Mouse (Mus musculus): ENCODE data around the gene Rtn4rl2. TPM values are rescaled to one million over a fixed set of nuclear protein-coding genes. Genes with fewer than 3 reads are reported as not detected.

The Rtn4rl2 gene
- polyA plus RNA-seq, 1 experiment from 2014 or later, result 1.2 TPM

- 0 out of 2 replicates have a peak overlapping the region, but pooled peaks have one; percentile 48 for H3K27ac ChIP-seq (ENCODE audit: poor library complexity, severe bottlenecking)
Measured at GRCm38 (mm10) chr2:84841905-84842304, 44.6 kb downstream of the Rtn4rl2 start.

DNA sequence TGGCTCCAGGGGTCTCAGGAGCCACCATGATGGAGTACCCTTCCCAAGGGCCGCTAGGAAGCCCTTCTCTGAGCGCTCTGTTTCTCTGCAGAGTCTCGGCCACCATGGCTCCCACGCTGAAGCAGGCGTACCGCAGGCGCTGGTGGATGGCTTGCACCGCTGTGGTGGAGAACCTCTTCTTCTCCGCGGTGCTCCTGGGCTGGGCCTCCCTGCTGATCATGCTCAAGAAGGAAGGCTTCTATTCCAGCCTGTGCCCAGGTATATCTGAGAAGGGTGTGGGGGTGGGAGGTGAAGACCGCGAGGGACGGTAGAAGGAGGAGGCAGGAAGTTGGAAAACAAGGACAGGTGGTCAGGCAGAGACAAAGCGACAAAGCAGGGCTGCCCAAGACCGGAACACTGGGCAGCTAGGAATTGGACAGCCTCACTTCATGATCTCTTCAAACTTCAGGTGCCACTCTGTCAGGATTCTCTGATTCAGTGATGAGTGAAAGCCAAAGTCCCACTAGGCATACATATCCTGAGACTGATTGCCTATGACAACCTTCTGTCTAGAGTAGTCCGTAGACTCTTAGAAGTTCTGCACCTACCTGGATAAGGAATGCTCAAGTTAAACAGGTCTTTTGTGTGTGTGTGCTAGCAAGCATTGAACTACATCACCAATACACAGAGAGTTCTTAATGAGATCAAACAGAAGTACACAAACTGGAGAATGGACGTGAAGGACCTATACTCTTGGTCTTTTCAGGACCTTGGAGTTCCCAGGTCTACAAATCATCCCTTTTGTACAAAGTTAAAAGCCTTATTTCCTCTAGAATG, 45.6 kb downstream of the Rtn4rl2 start:
- 6% methylated on average over 17 of the region's 17 CpGs for WGBS
- Histone ChIP-seq H3K27ac (ENCODE audit: poor library complexity, severe bottlenecking) (peak overlapping the region; percentile 98), H3K9ac (peak overlapping the region; percentile 93), H3K27me3 (replicated peaks) (0 out of 2 replicates have a peak, but pooled peaks cover 7% of the 10 kb centered on the region), H3K4me1 (replicated peaks) (peaks cover 44% of the 10 kb centered on the region), H3K9me3 (replicated peaks) (no peaks in the 10 kb centered on the region), H3K4me2 (peak overlapping the region; percentile 93), H3K4me3 (peak overlapping the region; percentile 90), H3K36me3 (0 out of 2 replicates have a peak, but pooled peaks cover 8% of the 10 kb centered on the region)
- 0 out of 2 replicates have a peak, but pooled peaks have one; percentile 2 for ATAC-seq (ENCODE audit: insufficient number of reproducible peaks, low FRiP score)

More at GRCm38 (mm10) chr2:84841905-84842304, 44.6 kb downstream of the Rtn4rl2 start:
- ATAC-seq (ENCODE audit: insufficient number of reproducible peaks, low FRiP score), result peak; percentile 72
- Histone ChIP-seq H3K4me1 (replicated peaks) (peaks cover 44% of the 10 kb centered on the region), H3K4me3 (peak overlapping the region; percentile 90), H3K9me3 (replicated peaks) (no peaks in the 10 kb centered on the region), H3K36me3 (peaks cover 14% of the 10 kb centered on the region), H3K27me3 (replicated peaks) (0 out of 2 replicates have a peak, but pooled peaks cover 3% of the 10 kb centered on the region), H3K4me2 (peak overlapping the region; percentile 93), H3K9ac (peak overlapping the region; percentile 93; the same call in 1 of the 2 replicates)

DNA sequence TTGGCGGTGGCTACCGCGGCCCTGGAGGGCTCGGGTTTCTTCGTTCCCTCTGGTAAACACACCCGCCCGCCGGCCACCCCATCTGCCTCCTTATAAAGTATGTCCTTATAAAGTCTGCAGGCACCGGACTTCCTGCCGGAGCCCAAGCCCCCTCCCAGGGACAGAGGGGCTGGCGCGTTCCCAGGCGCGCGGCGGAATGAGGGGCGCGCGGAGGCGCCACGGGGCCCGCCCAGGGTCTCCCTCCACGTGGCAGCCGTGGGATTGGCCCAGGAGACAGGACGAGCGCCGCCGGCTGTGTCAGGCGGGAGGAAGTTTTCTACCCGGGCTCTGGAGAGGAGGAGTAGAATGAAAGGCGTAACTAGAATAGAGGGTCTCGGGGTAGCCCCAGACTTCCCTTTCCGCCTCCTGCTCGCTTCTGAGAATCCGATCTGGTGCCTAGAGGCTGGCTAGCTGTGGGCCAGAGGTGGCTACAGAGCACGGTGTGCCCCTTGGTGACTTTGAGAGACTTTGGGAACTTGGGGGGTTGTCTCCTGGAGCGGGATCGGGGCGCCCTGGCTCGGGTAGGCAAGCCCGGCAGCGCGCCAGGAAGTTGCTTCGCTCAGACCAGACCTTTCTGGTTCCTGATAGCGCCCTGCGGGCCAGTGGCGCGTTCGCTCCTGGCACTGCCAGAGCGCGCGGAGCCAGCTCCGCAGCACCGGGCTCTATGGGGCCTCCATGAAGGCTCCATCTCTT, 46.3 kb downstream of the Rtn4rl2 start:
- 0 out of 2 replicates have a peak, but pooled peaks cover 10% of the 10 kb centered on the region for H3K27me3 ChIP-seq (replicated peaks)
- peaks cover 36% of the 10 kb centered on the region for H3K4me1 ChIP-seq (replicated peaks)
- no peaks in the 10 kb centered on the region for H3K9me3 ChIP-seq (replicated peaks)
- WGBS, result under 1% methylated on average over 54 of the region's 54 CpGs
- H3K4me3 ChIP-seq, result peak overlapping the region; percentile 90
- peak; percentile 88 for ATAC-seq (ENCODE audit: insufficient number of reproducible peaks, low FRiP score)
- H3K27ac ChIP-seq (ENCODE audit: poor library complexity, severe bottlenecking), result peak overlapping the region; percentile 98
- peak overlapping the region; percentile 93 for H3K9ac ChIP-seq
- H3K4me2 ChIP-seq, result peak overlapping the region; percentile 93
- H3K36me3 ChIP-seq, result 0 out of 2 replicates have a peak, but pooled peaks cover 5% of the 10 kb centered on the region

DNA sequence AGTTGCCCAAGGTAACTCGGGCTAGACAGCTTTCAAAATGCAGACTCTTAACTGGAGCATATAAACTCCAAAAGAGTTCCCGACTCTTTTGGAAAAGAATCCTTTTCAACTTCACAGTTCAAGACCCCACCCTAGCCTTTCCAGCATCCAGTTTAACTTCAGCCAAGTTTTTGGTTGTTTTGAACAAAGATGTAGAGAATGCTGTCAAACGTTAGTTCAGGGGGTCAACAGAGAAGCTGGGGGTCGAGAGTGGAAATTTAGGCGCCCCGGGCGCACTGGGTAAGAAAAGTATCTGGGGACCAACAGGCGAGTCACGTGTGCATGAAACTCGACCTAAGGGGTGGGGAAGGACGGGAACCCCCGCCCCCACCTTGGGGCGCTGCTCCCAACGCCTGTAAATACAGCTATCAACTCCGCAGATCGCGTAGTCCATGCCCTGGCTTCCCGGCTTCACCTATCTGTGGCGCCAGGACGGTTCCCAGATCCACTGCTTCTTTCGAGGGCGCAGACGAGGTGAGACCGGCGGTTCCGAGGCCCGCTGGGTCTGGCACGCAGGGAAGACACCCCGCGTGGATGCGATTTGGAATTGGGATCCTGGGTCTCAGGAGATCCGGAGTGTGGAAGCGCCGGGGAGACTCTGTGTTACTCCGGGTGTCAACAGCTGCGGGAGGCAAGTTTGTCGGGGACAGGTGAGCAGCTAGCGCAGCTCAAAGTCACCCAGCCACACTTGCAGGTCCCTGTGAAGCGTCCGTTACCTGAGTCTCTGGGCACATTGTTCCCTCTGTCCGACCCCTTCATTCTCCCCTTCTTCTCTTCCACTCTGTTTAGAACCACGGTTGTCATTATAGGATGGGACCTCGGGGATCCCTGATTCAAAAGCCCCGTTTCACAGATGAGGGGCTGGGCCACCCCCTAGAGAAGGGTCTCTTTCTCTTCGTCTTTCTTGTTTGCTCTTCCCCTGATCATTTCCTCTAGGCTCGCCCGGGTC, 47.2 kb downstream of the Rtn4rl2 start:
- Histone ChIP-seq H3K27ac (ENCODE audit: poor library complexity, severe bottlenecking) (peak overlapping the region; percentile 98), H3K27me3 (replicated peaks) (0 out of 2 replicates have a peak, but pooled peaks cover 10% of the 10 kb centered on the region), H3K9ac (peak overlapping the region; percentile 93), H3K4me2 (peak overlapping the region; percentile 93), H3K4me1 (replicated peaks) (peaks cover 30% of the 10 kb centered on the region), H3K4me3 (peak overlapping the region; percentile 90), H3K36me3 (no peaks in the 10 kb centered on the region), H3K9me3 (replicated peaks) (no peaks in the 10 kb centered on the region)
- under 1% methylated on average over 47 of the region's 47 CpGs for WGBS
- ATAC-seq (ENCODE audit: insufficient number of reproducible peaks, low FRiP score), result peak; percentile 51; the same call in 1 of the 2 replicates

DNA sequence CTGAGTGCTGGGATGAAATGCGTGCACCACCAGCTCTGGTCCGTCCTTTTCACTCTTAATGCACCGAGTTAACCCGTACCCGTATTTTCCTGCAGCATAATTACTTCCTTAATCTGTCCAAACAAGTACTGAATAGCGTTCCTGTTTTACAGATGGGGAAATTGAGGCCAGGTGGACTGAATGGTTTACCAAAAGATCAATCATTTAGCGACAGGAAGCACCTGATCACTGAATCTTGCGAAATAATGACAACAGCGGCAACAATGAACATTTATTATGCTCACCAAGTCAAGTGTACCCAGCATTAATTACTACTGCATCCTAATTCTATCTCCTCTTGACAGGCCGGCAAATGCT, 47.9 kb downstream of the Rtn4rl2 start, which contains the start of gene Slc43a1:
Gene Slc43a1 (plus strand): TSS at position 258 of the 357 bp plus-strand sequence.
- peak within 1 kb of the TSS; percentile 93 for H3K9ac ChIP-seq
- WGBS, result 22% methylated on average over 10 of the region's 10 CpGs

DNA sequence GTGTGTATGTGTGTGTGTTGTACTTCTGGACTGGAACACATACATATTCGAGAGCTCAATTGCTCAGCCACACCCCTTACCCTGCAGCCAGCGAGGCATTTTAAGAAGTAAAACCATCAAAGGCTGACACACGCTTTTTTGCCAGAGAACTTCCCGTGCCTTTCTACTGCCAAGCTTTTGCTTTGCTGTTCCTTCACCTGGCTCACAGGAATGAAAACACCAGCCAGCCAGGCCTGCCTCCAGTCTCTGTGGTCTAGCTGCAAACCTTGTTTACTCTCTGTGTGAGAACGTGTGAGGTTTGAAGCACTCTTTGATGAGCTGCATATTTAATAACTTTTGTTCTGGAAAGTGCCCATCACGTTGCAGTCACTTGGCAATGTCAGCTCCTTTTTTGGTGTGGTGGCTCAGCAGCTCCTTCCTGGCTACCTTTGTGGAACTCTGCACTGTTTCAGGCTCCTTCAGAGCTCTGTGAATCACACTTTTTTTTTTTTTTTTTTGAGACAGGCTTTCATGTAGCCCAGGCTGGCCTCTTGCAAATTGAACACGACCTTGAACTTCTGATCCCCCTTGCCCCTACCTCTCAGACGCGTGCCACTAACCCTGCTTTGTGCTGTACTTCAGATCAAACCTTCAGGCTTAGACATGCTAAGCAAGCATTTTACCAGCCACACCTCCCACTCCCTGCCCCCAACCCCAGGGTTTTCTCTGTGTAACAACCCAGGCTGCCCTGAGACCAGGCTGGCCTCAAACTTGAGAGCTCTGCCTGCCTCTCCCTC, 48.5 kb downstream of the Rtn4rl2 start:
- ATAC-seq (ENCODE audit: insufficient number of reproducible peaks, low FRiP score), result no peak
- H3K4me1 ChIP-seq (replicated peaks), result peaks cover 23% of the 10 kb centered on the region
- no peaks in the 10 kb centered on the region for H3K36me3 ChIP-seq
- H3K4me2 ChIP-seq, result peak overlapping the region; percentile 93
- no peak overlapping the region for H3K27ac ChIP-seq (ENCODE audit: poor library complexity, severe bottlenecking)
- H3K9ac ChIP-seq, result no peak overlapping the region
- 0 out of 2 replicates have a peak, but pooled peaks cover 10% of the 10 kb centered on the region for H3K27me3 ChIP-seq (replicated peaks)
- 30% methylated on average over 9 of the region's 9 CpGs for WGBS
- H3K4me3 ChIP-seq, result no peak overlapping the region
- no peaks in the 10 kb centered on the region for H3K9me3 ChIP-seq (replicated peaks)

More for the DNA sequence above, 47.9 kb downstream of the Rtn4rl2 start, which contains the start of gene Slc43a1:
- Histone ChIP-seq H3K4me2 (peak within 1 kb of the TSS; percentile 93), H3K4me1 (replicated peaks) (peaks cover 24% of the 10 kb centered on the region), H3K27ac (ENCODE audit: poor library complexity, severe bottlenecking) (peak within 1 kb of the TSS; percentile 98), H3K4me3 (peak within 1 kb of the TSS; percentile 90), H3K9me3 (replicated peaks) (no peaks in the 10 kb centered on the region), H3K36me3 (no peaks in the 10 kb centered on the region), H3K27me3 (replicated peaks) (0 out of 2 replicates have a peak, but pooled peaks cover 10% of the 10 kb centered on the region)
- no peak for ATAC-seq (ENCODE audit: insufficient number of reproducible peaks, low FRiP score)

- Histone ChIP-seq H3K36me3 (no peaks in the 10 kb centered on the region), H3K9ac (no peak overlapping the region), H3K9me3 (replicated peaks) (no peaks in the 10 kb centered on the region), H3K4me3 (no peak overlapping the region), H3K27me3 (replicated peaks) (0 out of 2 replicates have a peak, but pooled peaks cover 10% of the 10 kb centered on the region), H3K27ac (ENCODE audit: poor library complexity, severe bottlenecking) (no peak overlapping the region), H3K4me1 (replicated peaks) (peaks cover 21% of the 10 kb centered on the region), H3K4me2 (no peak overlapping the region)
- ATAC-seq (ENCODE audit: insufficient number of reproducible peaks, low FRiP score), result no peak
- WGBS, result 54% methylated on average over 8 of the region's 8 CpGs
Measured at GRCm38 (mm10) chr2:84837107-84837506, 49.4 kb downstream of the Rtn4rl2 start.

- Histone ChIP-seq H3K4me1 (replicated peaks) (peaks cover 13% of the 10 kb centered on the region), H3K27ac (ENCODE audit: poor library complexity, severe bottlenecking) (no peak overlapping the region), H3K27me3 (replicated peaks) (0 out of 2 replicates have a peak, but pooled peaks cover 8% of the 10 kb centered on the region), H3K9ac (0 out of 2 replicates have a peak overlapping the region, but pooled peaks have one; percentile 30), H3K36me3 (peaks cover 13% of the 10 kb centered on the region), H3K4me2 (no peak overlapping the region), H3K9me3 (replicated peaks) (no peaks in the 10 kb centered on the region), H3K4me3 (no peak overlapping the region)
- 30% methylated on average over 10 of the region's 10 CpGs for WGBS
- ATAC-seq (ENCODE audit: insufficient number of reproducible peaks, low FRiP score), result peak; percentile 71
Measured at GRCm38 (mm10) chr2:84831666-84832391, 54.7 kb downstream of the Rtn4rl2 start.

DNA sequence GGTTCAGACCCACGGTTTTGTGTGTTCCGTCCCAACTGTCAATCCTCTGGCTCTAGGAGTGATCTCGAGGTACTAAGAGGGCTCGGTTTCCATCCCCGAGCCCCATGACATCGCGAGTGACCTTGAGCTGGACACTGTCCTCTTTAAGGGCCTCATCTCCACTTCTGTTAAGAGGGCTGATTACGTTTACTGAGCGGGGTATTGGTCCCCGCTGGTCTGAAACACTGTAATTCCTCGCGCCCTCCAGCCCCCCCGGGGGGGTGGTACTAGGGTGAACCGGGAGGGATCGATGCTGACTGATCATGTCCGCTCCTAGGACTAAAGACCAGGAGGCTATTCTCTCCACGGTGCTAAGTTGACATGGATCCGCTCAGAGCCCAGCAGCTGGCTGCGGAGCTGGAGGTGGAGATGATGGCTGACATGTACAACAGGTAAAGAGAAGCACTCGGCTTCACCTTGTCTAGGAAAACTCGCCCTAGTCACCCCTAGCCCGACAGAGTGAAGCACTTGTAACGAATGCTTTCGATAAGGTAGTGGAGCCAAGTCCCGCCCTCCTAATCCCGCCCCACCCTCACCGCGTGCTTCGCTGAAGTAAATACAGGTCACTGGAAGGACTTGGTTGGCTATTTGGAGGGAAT, 59.1 kb downstream of the Rtn4rl2 start:
- peak overlapping the region; percentile 85 for H3K27ac ChIP-seq (ENCODE audit: poor library complexity, severe bottlenecking)
- peaks cover 26% of the 10 kb centered on the region for H3K4me1 ChIP-seq (replicated peaks)
- no peaks in the 10 kb centered on the region for H3K9me3 ChIP-seq (replicated peaks)
- peak overlapping the region; percentile 96 for H3K4me3 ChIP-seq
- H3K27me3 ChIP-seq (replicated peaks), result no peaks in the 10 kb centered on the region
- under 1% methylated on average over 29 of the region's 29 CpGs for WGBS
- H3K4me2 ChIP-seq, result peak overlapping the region; percentile 98
- ATAC-seq (ENCODE audit: insufficient number of reproducible peaks, low FRiP score), result peak; percentile 75
- H3K9ac ChIP-seq, result peak overlapping the region; percentile 88
- H3K36me3 ChIP-seq, result peaks cover 13% of the 10 kb centered on the region
